15 mouse cellular contexts compared by ENCODE assay signal in the genomic region with DNA sequence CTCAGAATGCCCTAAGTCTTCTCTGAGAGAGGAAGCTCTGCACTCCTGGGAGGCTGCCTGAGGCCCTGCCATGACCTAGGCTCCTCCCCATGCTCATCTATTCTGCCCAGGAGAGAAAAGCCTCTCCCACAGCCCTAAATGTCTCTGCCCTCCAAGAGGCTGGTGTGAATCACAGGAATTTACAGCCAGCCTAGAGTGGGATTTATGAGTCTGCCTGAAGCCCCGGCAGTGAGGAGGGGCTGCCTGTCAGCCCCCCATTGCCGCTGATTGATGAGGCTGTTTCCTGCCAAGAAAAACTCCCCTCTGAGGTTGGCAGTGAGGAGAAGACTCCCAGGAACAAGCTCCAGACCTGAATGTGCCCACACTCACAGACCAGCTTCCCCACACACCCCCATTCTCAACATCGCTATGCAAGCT. TPM values are rescaled to one million over a fixed set of nuclear protein-coding genes. Genes with fewer than 3 reads are reported as not detected.
DNase-seq lines count a peak whose midpoint lies in the region; ATAC-seq and TF ChIP-seq lines count a peak whose summit lies in the region.
"Had no signal": no experiment of that assay in that cellular context is flagged by ENCODE, and none has a peak within 500 bp of the region (broad histone marks: within the 10 kb centered on the region; RNA-seq: fewer than 3 reads in every experiment).

No protein-coding gene starts in this region.

- intact Hi-C loops in gastrocnemius, adult 2 months (cut with DNase I) = no loop called here

- TF ChIP-seq CTCF in gastrocnemius, adult 2 months (IDR thresholded peaks at IDR 0.05) = no peak

- 41% methylated on average over 3 of the region's 3 CpGs for WGBS in heart, embryonic 10.5 days
- 35% methylated on average over 3 of the region's 3 CpGs for WGBS in hindbrain, embryonic 15.5 days
- 6% methylated on average over 3 of the region's 3 CpGs for WGBS in neural tube, embryonic 12.5 days

- H3K36me3 ChIP-seq in heart, embryonic 10.5 days = no peaks in the 10 kb centered on the region
- H3K36me3 ChIP-seq in hindbrain, embryonic 15.5 days = no peaks in the 10 kb centered on the region
- H3K36me3 ChIP-seq in neural tube, embryonic 12.5 days = no peaks in the 10 kb centered on the region
- H3K36me3 ChIP-seq: G1E; liver, embryonic 13.5 days had no signal

- H3K4me2 ChIP-seq in hindbrain, embryonic 15.5 days = no peak overlapping the region
- peak overlapping the region; percentile 1; the same call in 1 of the 2 replicates for H3K4me2 ChIP-seq in neural tube, embryonic 12.5 days (replicated peaks)
- H3K4me2 ChIP-seq: heart, embryonic 11.5 days; liver, embryonic 13.5 days had no signal

- DNase-seq in heart, embryonic 10.5 days (ENCODE audit: low spot score) = no peak
- no peak for DNase-seq in heart, adult 9 months (ENCODE audit: low spot score in 2 of 2)
- peak; percentile 56 for DNase-seq in embryo, embryonic 10 days (ENCODE audit: low spot score)
- DNase-seq in gastrocnemius, adult 2 months = no peak
- no peak for DNase-seq in frontal cortex, postnatal 14 days (ENCODE audit: low spot score in 2 of 2)
- DNase-seq: layer of hippocampus, adult 9-11 months; liver, embryonic 13.5 days; retina, postnatal 1 day had no signal

- no peaks in the 10 kb centered on the region for H3K9me3 ChIP-seq in heart, embryonic 10.5 days
- H3K9me3 ChIP-seq in hindbrain, embryonic 15.5 days = no peaks in the 10 kb centered on the region
- H3K9me3 ChIP-seq in neural tube, embryonic 12.5 days = no peaks in the 10 kb centered on the region
- H3K9me3 ChIP-seq: G1E; liver, embryonic 13.5 days had no signal

- H3K9ac ChIP-seq in hindbrain, embryonic 15.5 days = no peak overlapping the region
- H3K9ac ChIP-seq in neural tube, embryonic 12.5 days = no peak overlapping the region
- H3K9ac ChIP-seq: liver, embryonic 13.5 days had no signal

- H3K27ac ChIP-seq in heart, embryonic 10.5 days = 0 out of 2 replicates have a peak overlapping the region, but pooled peaks have one; percentile 23
- H3K27ac ChIP-seq in hindbrain, embryonic 15.5 days (replicated peaks) = peak overlapping the region; percentile 49
- no peak overlapping the region; the same call in 1 of the 2 replicates for H3K27ac ChIP-seq in neural tube, embryonic 12.5 days
- H3K27ac ChIP-seq in gastrocnemius, adult 2 months = no peak overlapping the region
- H3K27ac ChIP-seq: liver, embryonic 13.5 days had no signal

- peak; percentile 53 for ATAC-seq in hindbrain, embryonic 15.5 days (ENCODE audit: low FRiP score, low read depth)
- ATAC-seq in neural tube, embryonic 12.5 days (ENCODE audit: low FRiP score, low read depth) = peak; percentile 65
- ATAC-seq in CD4-positive, CD25-positive, alpha-beta regulatory T cell, adult 4 months = no peak
- ATAC-seq: inflammation-experienced regulatory T-cells, adult 6 months had no signal

- no peak overlapping the region for H3K4me3 ChIP-seq in heart, embryonic 10.5 days
- H3K4me3 ChIP-seq in hindbrain, embryonic 15.5 days = no peak overlapping the region
- H3K4me3 ChIP-seq in neural tube, embryonic 12.5 days = no peak overlapping the region
- no peak overlapping the region for H3K4me3 ChIP-seq in gastrocnemius, adult 2 months
- H3K4me3 ChIP-seq: liver, embryonic 13.5 days had no signal

- H3K27me3 ChIP-seq in heart, embryonic 10.5 days (ENCODE audit: insufficient read depth, poor library complexity, severe bottlenecking) = peaks cover 32% of the 10 kb centered on the region
- no peaks in the 10 kb centered on the region for H3K27me3 ChIP-seq in hindbrain, embryonic 15.5 days
- H3K27me3 ChIP-seq in neural tube, embryonic 12.5 days (replicated peaks) = no peaks in the 10 kb centered on the region; the same call in 1 of the 2 replicates

- peaks cover 27% of the 10 kb centered on the region for H3K4me1 ChIP-seq in heart, embryonic 10.5 days
- peaks cover 37% of the 10 kb centered on the region for H3K4me1 ChIP-seq in hindbrain, embryonic 15.5 days (replicated peaks)
- H3K4me1 ChIP-seq in neural tube, embryonic 12.5 days = peaks cover 33% of the 10 kb centered on the region
- H3K4me1 ChIP-seq: liver, embryonic 13.5 days had no signal

RNA-seq across cellular contexts. Expression of a gene that starts 22.2 kb away (rescaled TPM):
- 0.64 and 1.4 TPM in 2 replicates for polyA plus RNA-seq in heart, embryonic 10.5 days (2016; fragmentation: Nextera tagmentation; extraction: Ambion mirVana)
- polyA plus RNA-seq in hindbrain, embryonic 15.5 days (2015; fragmentation: Nextera tagmentation; extraction: Ambion mirVana) = 0.12 TPM in 1 of 2 replicates, not detected in the other
- not detected in 2 replicates for polyA plus RNA-seq in neural tube, embryonic 12.5 days (2016; fragmentation: Nextera tagmentation; extraction: Ambion mirVana)
- total RNA-seq in gastrocnemius, adult 2 months (2021) = under 1 TPM in 1 of 2 experiments, not detected in 1; 0.22 TPM
- not detected for polyA plus RNA-seq in CD4-positive, CD25-positive, alpha-beta regulatory T cell, adult 4 months (2017; shearing (Covaris generic))
- total RNA-seq: G1E; megakaryocyte progenitor cell, adult 5-6 weeks had no signal
- polyA plus RNA-seq: G1E; inflammation-experienced regulatory T-cells, adult 6 months; liver, embryonic 13.5 days had no signal

RNA-seq across cellular contexts. Expression of a gene that starts 22.5 kb away (rescaled TPM):
- 22.5 and 39.4 TPM in 2 replicates for polyA plus RNA-seq in heart, embryonic 10.5 days (2016; fragmentation: Nextera tagmentation; extraction: Ambion mirVana)
- polyA plus RNA-seq in hindbrain, embryonic 15.5 days (2015; fragmentation: Nextera tagmentation; extraction: Ambion mirVana) = 8.1 and 8.6 TPM in 2 replicates
- polyA plus RNA-seq in neural tube, embryonic 12.5 days (2016; fragmentation: Nextera tagmentation; extraction: Ambion mirVana) = 5.3 and 5.8 TPM in 2 replicates
- 1 to 10 TPM; 5.7 to 6.0 TPM for total RNA-seq in gastrocnemius, adult 2 months (2021)
- polyA plus RNA-seq in CD4-positive, CD25-positive, alpha-beta regulatory T cell, adult 4 months (2017; shearing (Covaris generic)) = not detected
- total RNA-seq: megakaryocyte progenitor cell, adult 5-6 weeks had no signal
- polyA plus RNA-seq: G1E; inflammation-experienced regulatory T-cells, adult 6 months had no signal

RNA-seq across cellular contexts. Expression of a gene that starts 46.0 kb away (rescaled TPM):
- 0.92 and 2.3 TPM in 2 replicates for polyA plus RNA-seq in heart, embryonic 10.5 days (2016; fragmentation: Nextera tagmentation; extraction: Ambion mirVana)
- 71.8 and 93.4 TPM in 2 replicates for polyA plus RNA-seq in hindbrain, embryonic 15.5 days (2015; fragmentation: Nextera tagmentation; extraction: Ambion mirVana)
- polyA plus RNA-seq in neural tube, embryonic 12.5 days (2016; fragmentation: Nextera tagmentation; extraction: Ambion mirVana) = 44.2 and 47.8 TPM in 2 replicates
- under 1 TPM; 0.17 to 0.48 TPM for total RNA-seq in gastrocnemius, adult 2 months (2021)
- not detected for polyA plus RNA-seq in CD4-positive, CD25-positive, alpha-beta regulatory T cell, adult 4 months (2017; shearing (Covaris generic))
- total RNA-seq: megakaryocyte progenitor cell, adult 5-6 weeks had no signal
- polyA plus RNA-seq: G1E; inflammation-experienced regulatory T-cells, adult 6 months had no signal

Comparison
In these comparisons a context has a peak if more than half of its experiments do, and no peak if none do; other contexts are left out.
1. H3K27ac ChIP-seq: peak in heart, embryonic 10.5 days (single experiment) and hindbrain, embryonic 15.5 days (single experiment); none in neural tube, embryonic 12.5 days (single experiment) and gastrocnemius, adult 2 months (single experiment).
2. RNA of a gene that starts 46.0 kb away (polyA plus RNA-seq): 71.8 to 93.4 TPM in hindbrain, embryonic 15.5 days and 44.2 to 47.8 TPM in neural tube, embryonic 12.5 days; 0.92 to 2.3 TPM in heart, embryonic 10.5 days and not detected in CD4-positive, CD25-positive, alpha-beta regulatory T cell, adult 4 months; every median in the first group is over 10 times any median in the second.